In the genomic region with DNA sequence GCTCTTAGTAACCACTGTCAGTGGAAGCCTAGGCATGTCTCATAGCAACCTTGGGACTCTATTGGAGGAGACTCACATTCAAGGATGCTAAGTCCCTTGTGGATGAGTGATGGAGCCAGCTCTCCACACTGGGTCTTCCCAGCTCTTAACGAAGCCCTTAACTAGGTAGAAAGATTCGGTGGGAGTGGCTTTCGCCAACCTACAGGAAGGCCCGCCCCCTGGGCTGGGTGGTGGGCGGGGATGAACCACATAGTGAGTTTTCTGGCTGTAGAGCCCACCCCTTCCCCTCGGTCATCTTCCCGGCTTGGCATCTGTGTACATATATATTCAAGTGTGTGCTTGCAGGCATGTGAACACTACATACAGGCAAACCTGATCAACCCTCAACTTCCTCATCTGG, we compare ENCODE assay signal across 13 mouse cellular contexts.
DNase-seq lines count a peak whose midpoint lies in the region; ATAC-seq and TF ChIP-seq lines count a peak whose summit lies in the region.
"Had no signal": no experiment of that assay in that cellular context is flagged by ENCODE, and none has a peak within 500 bp of the region (broad histone marks: within the 10 kb centered on the region; RNA-seq: fewer than 3 reads in every experiment).

No protein-coding gene starts in this region.

- no peak for TF ChIP-seq EP300 in ES-Bruce4 (IDR thresholded peaks at IDR 0.05; ENCODE audit: insufficient read depth, low read depth, low read length)

- H3K27ac ChIP-seq in forebrain, embryonic 10.5 days: no peak overlapping the region
- H3K27ac ChIP-seq in forebrain, embryonic 14.5 days (ENCODE audit: low read depth, low read length): no peak overlapping the region
- H3K27ac ChIP-seq in intestine, embryonic 15.5 days: no peak overlapping the region
- no peak overlapping the region for H3K27ac ChIP-seq in intestine, embryonic 16.5 days (ENCODE audit: low read length)
- H3K27ac ChIP-seq in ES-Bruce4 (ENCODE audit: insufficient read depth, low read length): no peak overlapping the region
- no peak overlapping the region for H3K27ac ChIP-seq in limb, embryonic 11.5 days (replicated peaks; ENCODE audit: low read depth, low read length)
- H3K27ac ChIP-seq: heart, adult 2 months; liver, embryonic 14.5 days had no signal

- WGBS in forebrain, embryonic 10.5 days: 75% methylated on average over 7 of the region's 7 CpGs
- WGBS in forebrain, embryonic 14.5 days: 68% methylated on average over 7 of the region's 7 CpGs
- WGBS in intestine, embryonic 15.5 days: 62% methylated on average over 7 of the region's 7 CpGs
- 66% methylated on average over 7 of the region's 7 CpGs for WGBS in intestine, embryonic 16.5 days
- WGBS in limb, embryonic 11.5 days: 57% methylated on average over 7 of the region's 7 CpGs

- H3K9me3 ChIP-seq in forebrain, embryonic 10.5 days: no peaks in the 10 kb centered on the region
- H3K9me3 ChIP-seq in forebrain, embryonic 14.5 days (replicated peaks; ENCODE audit: control insufficient read depth, low read length): no peaks in the 10 kb centered on the region
- H3K9me3 ChIP-seq in intestine, embryonic 15.5 days: no peaks in the 10 kb centered on the region
- no peaks in the 10 kb centered on the region for H3K9me3 ChIP-seq in intestine, embryonic 16.5 days (ENCODE audit: control insufficient read depth, low read length)
- H3K9me3 ChIP-seq in ES-Bruce4 (replicated peaks; ENCODE audit: control insufficient read depth, insufficient read depth, low read length, poor library complexity, severe bottlenecking): no peaks in the 10 kb centered on the region
- no peaks in the 10 kb centered on the region for H3K9me3 ChIP-seq in limb, embryonic 11.5 days (ENCODE audit: control insufficient read depth, low read length)

- peaks cover 5% of the 10 kb centered on the region; the same call in 1 of the 2 replicates for H3K27me3 ChIP-seq in forebrain, embryonic 10.5 days (ENCODE audit: poor library complexity, severe bottlenecking)
- no peaks in the 10 kb centered on the region for H3K27me3 ChIP-seq in forebrain, embryonic 14.5 days (replicated peaks; ENCODE audit: control insufficient read depth, insufficient read depth, low read length)
- H3K27me3 ChIP-seq in intestine, embryonic 15.5 days (replicated peaks): no peaks in the 10 kb centered on the region
- H3K27me3 ChIP-seq in intestine, embryonic 16.5 days (replicated peaks; ENCODE audit: control insufficient read depth, insufficient read depth, low read length): no peaks in the 10 kb centered on the region
- no peaks in the 10 kb centered on the region for H3K27me3 ChIP-seq in ES-Bruce4 (ENCODE audit: control insufficient read depth, insufficient read depth, low read length, poor library complexity, severe bottlenecking)
- no peaks in the 10 kb centered on the region for H3K27me3 ChIP-seq in limb, embryonic 11.5 days (ENCODE audit: control insufficient read depth, insufficient read depth, low read length)

- H3K4me1 ChIP-seq in forebrain, embryonic 10.5 days: peaks cover 28% of the 10 kb centered on the region
- no peaks in the 10 kb centered on the region for H3K4me1 ChIP-seq in forebrain, embryonic 14.5 days (ENCODE audit: control insufficient read depth, insufficient read depth, low read length)
- peaks cover 10% of the 10 kb centered on the region; the same call in 1 of the 2 replicates for H3K4me1 ChIP-seq in intestine, embryonic 15.5 days (replicated peaks)
- H3K4me1 ChIP-seq in intestine, embryonic 16.5 days (ENCODE audit: control insufficient read depth, insufficient read depth, low read length): no peaks in the 10 kb centered on the region
- H3K4me1 ChIP-seq in ES-Bruce4 (ENCODE audit: control insufficient read depth, insufficient read depth, low read length): no peaks in the 10 kb centered on the region
- peaks cover 6% of the 10 kb centered on the region for H3K4me1 ChIP-seq in limb, embryonic 11.5 days (ENCODE audit: control insufficient read depth, insufficient read depth, low read length)

- peak overlapping the region; percentile 50 for H3K4me3 ChIP-seq in forebrain, embryonic 10.5 days
- no peak overlapping the region for H3K4me3 ChIP-seq in forebrain, embryonic 14.5 days (ENCODE audit: low read depth, low read length)
- no peak overlapping the region for H3K4me3 ChIP-seq in intestine, embryonic 15.5 days (replicated peaks)
- H3K4me3 ChIP-seq in intestine, embryonic 16.5 days (ENCODE audit: low read length): no peak overlapping the region; the same call in 1 of the 2 replicates
- H3K4me3 ChIP-seq in ES-Bruce4 (ENCODE audit: low read depth, low read length): peak overlapping the region; percentile 98
- no peak overlapping the region for H3K4me3 ChIP-seq in limb, embryonic 11.5 days (ENCODE audit: low read depth, low read length)
- H3K4me3 ChIP-seq: heart, adult 2 months had no signal

- H3K9ac ChIP-seq in forebrain, embryonic 14.5 days (ENCODE audit: low read length): no peak overlapping the region
- no peak overlapping the region for H3K9ac ChIP-seq in intestine, embryonic 15.5 days
- no peak overlapping the region for H3K9ac ChIP-seq in intestine, embryonic 16.5 days (ENCODE audit: low read depth, low read length)
- H3K9ac ChIP-seq in ES-Bruce4 (ENCODE audit: low read depth, poor library complexity, severe bottlenecking): peak overlapping the region; percentile 61
- no peak overlapping the region for H3K9ac ChIP-seq in limb, embryonic 11.5 days (ENCODE audit: low read length)
- H3K9ac ChIP-seq: liver, embryonic 14.5 days had no signal

- H3K36me3 ChIP-seq in forebrain, embryonic 10.5 days (replicated peaks): no peaks in the 10 kb centered on the region
- H3K36me3 ChIP-seq in forebrain, embryonic 14.5 days (ENCODE audit: control insufficient read depth, insufficient read depth, low read length): no peaks in the 10 kb centered on the region
- H3K36me3 ChIP-seq in intestine, embryonic 15.5 days: no peaks in the 10 kb centered on the region
- H3K36me3 ChIP-seq in intestine, embryonic 16.5 days (ENCODE audit: control insufficient read depth, insufficient read depth, low read length): no peaks in the 10 kb centered on the region
- no peaks in the 10 kb centered on the region for H3K36me3 ChIP-seq in ES-Bruce4 (ENCODE audit: control insufficient read depth, insufficient read depth, low read length, poor library complexity, severe bottlenecking)
- no peaks in the 10 kb centered on the region for H3K36me3 ChIP-seq in limb, embryonic 11.5 days (ENCODE audit: control insufficient read depth, insufficient read depth, low read length)

- DNase-seq in forebrain, embryonic 10.5 days (ENCODE audit: extremely low spot score, low spot score): no peak
- DNase-seq in forebrain, embryonic 14.5 days (ENCODE audit: low spot score): no peak
- no peak for DNase-seq in limb, embryonic 11.5 days (ENCODE audit: low spot score)
- DNase-seq in gastrocnemius, adult 8-10 months (ENCODE audit: low spot score in 2 of 2): no peak
- DNase-seq in B cell, adult 2 months: no peak
- DNase-seq: adrenal gland, adult 8-10 months; heart, adult 2 months; kidney, adult 18-20 months; layer of hippocampus, adult 9-11 months had no signal

- no peak overlapping the region for H3K4me2 ChIP-seq in forebrain, embryonic 14.5 days (ENCODE audit: low read length)
- H3K4me2 ChIP-seq in intestine, embryonic 15.5 days (replicated peaks): peak overlapping the region; percentile 48
- H3K4me2 ChIP-seq in intestine, embryonic 16.5 days (ENCODE audit: low read depth, low read length): no peak overlapping the region; the same call in 1 of the 2 replicates
- H3K4me2 ChIP-seq in limb, embryonic 11.5 days (ENCODE audit: low read depth, severe bottlenecking): peak overlapping the region; percentile 48

- TF ChIP-seq POLR2A in ES-Bruce4 (IDR thresholded peaks at IDR 0.05; ENCODE audit: insufficient read depth, low read length): no peak

- ATAC-seq in forebrain, embryonic 14.5 days: no peak
- no peak for ATAC-seq in intestine, embryonic 15.5 days
- no peak for ATAC-seq in intestine, embryonic 16.5 days
- no peak for ATAC-seq in limb, embryonic 11.5 days (ENCODE audit: insufficient number of reproducible peaks, low FRiP score, low TSS enrichment, low read depth)

- TF ChIP-seq CTCF in ES-Bruce4 (IDR thresholded peaks at IDR 0.05; ENCODE audit: low read depth, low read length): no peak

Comparison
In these comparisons a context has a peak if more than half of its experiments do, and no peak if none do; other contexts are left out.
1. H3K4me3 ChIP-seq: peak in forebrain, embryonic 10.5 days (single experiment) and ES-Bruce4 (single experiment); none in forebrain, embryonic 14.5 days (single experiment), intestine, embryonic 15.5 days (single experiment), intestine, embryonic 16.5 days (single experiment) and limb, embryonic 11.5 days (single experiment).
2. H3K4me2 ChIP-seq: peak in intestine, embryonic 15.5 days (single experiment) and limb, embryonic 11.5 days (single experiment); none in forebrain, embryonic 14.5 days (single experiment) and intestine, embryonic 16.5 days (single experiment).